Mouse (Mus musculus): ENCODE measurements at regions not wholly inside any gene's neighbourhood (a gene's known extent, or its start where the extent isn't known, plus 50 kb on each side); places are given as distances from the start of the nearest gene placed in this dataset.

GRCm38 (mm10) chr1:149000092-149000491 lies 961.0 kb downstream of the Pla2g4a start:
- no peak for TF ChIP-seq CTCF (conservative IDR thresholded peaks at IDR 0.05; ENCODE audit: low read length)
- TF ChIP-seq POU5F1 (IDR thresholded peaks at IDR 0.05; ENCODE audit: borderline replicate concordance, low read length), result no peak
